Mouse (Mus musculus) left cerebral cortex, postnatal 4 days (tissue): ENCODE results near the gene 0610012G03Rik. TPM values are rescaled to one million over a fixed set of nuclear protein-coding genes. Genes with fewer than 3 reads are reported as not detected.

ENCODE experiments used
- microRNA-seq: library from miRNA; unstranded; fragments of <30 nt; microRNA quantifications from one replicate; pipeline ENCODE4 v1.2.0, GENCODE M21; 2022
- total RNA-seq, 2 experiments: library from RNA; stranded (reverse); gene quantifications; 2 replicates each; pipeline ENCODE4 v1.2.3; 2021

The 0610012G03Rik gene
- total RNA-seq, 2 experiments from 2014 or later = 51.0 to 51.6 TPM

Small RNA genes within 50 kb of the gene (microRNA-seq; reads per million reads assigned to microRNA genes)
- gene Gm26269 = not detected

Other genes starting within 250 kb of the 0610012G03Rik start
- under 1 TPM; 0.30 to 0.56 TPM for gene Meltf, start 69.7 kb downstream of the 0610012G03Rik start, total RNA-seq
- gene Pigz, start 14.6 kb downstream of the 0610012G03Rik start, total RNA-seq = 10 to 100 TPM in 1 of 2 experiments, 1 to 10 TPM in 1; 8.9 to 10.4 TPM
- gene Ncbp2, start within 50 bp of the 0610012G03Rik start, total RNA-seq = 10 to 100 TPM; 51.6 to 54.4 TPM
- gene Senp5, start 54.8 kb upstream of the 0610012G03Rik start, total RNA-seq = 10 to 100 TPM; 41.8 to 43.2 TPM
- 10 to 100 TPM; 47.0 to 53.4 TPM for gene Pak2, start 130.8 kb upstream of the 0610012G03Rik start, total RNA-seq
- gene Pigx, start 151.2 kb upstream of the 0610012G03Rik start, total RNA-seq = 10 to 100 TPM; 44.1 TPM
- 10 to 100 TPM; 38.4 to 40.7 TPM for gene Cep19, start 151.3 kb upstream of the 0610012G03Rik start, total RNA-seq
- gene Nrros, start 217.1 kb upstream of the 0610012G03Rik start, total RNA-seq = 1 to 10 TPM; 5.7 to 5.9 TPM
- not detected for gene Bex6, start 231.3 kb upstream of the 0610012G03Rik start, total RNA-seq